Mouse (Mus musculus) 3T3-L1 (cell line): ENCODE data around the gene Gm5039.
A peak's percentile ranks its signal among the peaks of the same experiment; 100 is the strongest.
"Not testable (repeated sequence)": the region's sequence is repeated elsewhere in the genome, so short reads cannot be mapped to it uniquely, and the experiment has no call there.

ENCODE experiments used
- DNase-seq: peaks from one replicate; pipeline ENCODE4 v3.0.0-alpha.2; 2015; ENCODE audit warnings: low read depth, low spot score

The Gm5039 gene

GRCm38 (mm10) chr12:88323926-88324325 lies at the start of gene Gm5039:
Gm5039 (minus strand) TSS chr12:88324026.
- not testable (repeated sequence) for DNase-seq

- DNase-seq: no peak
Measured at GRCm38 (mm10) chr12:88372018-88372417, 48.2 kb upstream of the Gm5039 start.

GRCm38 (mm10) chr12:88370321-88370720 lies 46.5 kb upstream of the Gm5039 start:
- DNase-seq: peak; percentile 22

- DNase-seq: not testable (repeated sequence)
Measured at GRCm38 (mm10) chr12:88369690-88370089, 45.9 kb upstream of the Gm5039 start.

GRCm38 (mm10) chr12:88368618-88369017 lies 44.8 kb upstream of the Gm5039 start:
- peak; percentile 95 for DNase-seq

- DNase-seq: peak; percentile 24
Measured at GRCm38 (mm10) chr12:88367673-88368072, 43.8 kb upstream of the Gm5039 start.

- DNase-seq: no peak
Measured at GRCm38 (mm10) chr12:88361120-88361445, 37.3 kb upstream of the Gm5039 start.

GRCm38 (mm10) chr12:88360441-88361119 lies 36.8 kb upstream of the Gm5039 start, which contains the start of gene Adck1:
Adck1 (plus strand) TSS chr12:88360554.
- DNase-seq: peak; percentile 90

- DNase-seq: no peak
Measured at GRCm38 (mm10) chr12:88354182-88354702, 30.4 kb upstream of the Gm5039 start.

- DNase-seq: not testable (repeated sequence)
Measured at GRCm38 (mm10) chr12:88341286-88341685, 17.5 kb upstream of the Gm5039 start.

- not testable (repeated sequence) for DNase-seq
Measured at GRCm38 (mm10) chr12:88336662-88337413, 13.0 kb upstream of the Gm5039 start.

GRCm38 (mm10) chr12:88314556-88314955 lies 9.3 kb downstream of the Gm5039 start:
- no peak for DNase-seq

GRCm38 (mm10) chr12:88297171-88297570 lies 26.7 kb downstream of the Gm5039 start:
- not testable (repeated sequence) for DNase-seq

- not testable (repeated sequence) for DNase-seq
Measured at GRCm38 (mm10) chr12:88293082-88293481, 30.7 kb downstream of the Gm5039 start.

- DNase-seq: not testable (repeated sequence)
Measured at GRCm38 (mm10) chr12:88285224-88285623, 38.6 kb downstream of the Gm5039 start.

- DNase-seq: not testable (repeated sequence)
Measured at GRCm38 (mm10) chr12:88274400-88274799, 49.4 kb downstream of the Gm5039 start, which contains the start of gene Gm5662. Gm5662 (minus strand) TSS chr12:88274500.
